Mouse (Mus musculus): ENCODE measurements at regions not wholly inside any gene's neighbourhood (a gene's known extent, or its start where the extent isn't known, plus 50 kb on each side); places are given as distances from the start of the nearest gene placed in this dataset.

DNA sequence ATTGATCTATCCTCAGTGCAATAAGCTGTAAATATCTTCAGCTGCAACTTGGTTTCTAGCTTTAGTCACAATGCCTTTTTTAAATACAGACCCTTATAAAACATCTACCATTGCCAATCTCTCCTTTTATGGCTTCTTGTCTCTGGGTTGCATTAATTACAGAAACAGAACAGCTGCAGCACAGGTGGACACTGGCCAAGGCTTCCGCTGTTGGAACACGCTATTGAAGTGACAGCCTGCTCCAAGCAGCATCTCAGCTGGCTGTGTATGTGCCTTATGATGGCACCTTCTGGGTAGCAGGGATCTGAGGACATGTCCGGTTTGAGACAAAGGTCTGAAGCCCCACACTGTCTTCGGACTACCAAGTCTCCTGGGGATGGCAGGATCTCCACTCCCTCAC is 207.1 kb upstream of the Plpp4 start:
- no peak for TF ChIP-seq EP300 (IDR thresholded peaks at IDR 0.05; ENCODE audit: low read depth)
- TF ChIP-seq CTCF (IDR thresholded peaks at IDR 0.05; ENCODE audit: low read depth), result no peak
